In genomic region chr4:133403611-133404228, GRCm38 (mm10) we compare ENCODE assay signal across 17 mouse cellular contexts.
"Had no signal": no experiment of that assay in that cellular context is flagged by ENCODE, and none has a peak within 500 bp of the region (broad histone marks: within the 10 kb centered on the region; RNA-seq: fewer than 3 reads in every experiment).

No protein-coding gene starts in this region.

- H3K27me3 ChIP-seq: liver, embryonic 12.5 days; lung, embryonic 15.5 days; megakaryocyte, embryonic 14.5 days; midbrain, embryonic 12.5 days; neural tube, embryonic 13.5 days had no signal

- H3K36me3 ChIP-seq: lung, embryonic 15.5 days; midbrain, embryonic 12.5 days; neural tube, embryonic 13.5 days had no signal

- ATAC-seq: intestine, postnatal 0 days; liver, embryonic 12.5 days; midbrain, embryonic 16.5 days had no signal

- H3K4me2 ChIP-seq: liver, embryonic 12.5 days; lung, embryonic 15.5 days; midbrain, embryonic 12.5 days; neural tube, embryonic 13.5 days had no signal

- DNase-seq: kidney, adult 8-10 months; kidney, postnatal 25 days; layer of hippocampus, adult 9-11 months; layer of hippocampus, postnatal 36 days; lung, postnatal 14 days; retina, postnatal 1 day; thymus, adult 18-20 months; thymus, postnatal 25 days had no signal

- H3K9ac ChIP-seq: liver, embryonic 12.5 days; lung, embryonic 15.5 days; midbrain, embryonic 12.5 days; neural tube, embryonic 13.5 days had no signal

- H3K27ac ChIP-seq: liver, embryonic 12.5 days; lung, embryonic 15.5 days; macrophage; midbrain, embryonic 12.5 days; neural tube, embryonic 13.5 days; stomach, postnatal 0 days had no signal

- H3K4me3 ChIP-seq: liver, embryonic 12.5 days; lung, embryonic 15.5 days; megakaryocyte, embryonic 14.5 days; midbrain, embryonic 12.5 days; neural tube, embryonic 13.5 days had no signal

- H3K9me3 ChIP-seq: liver, embryonic 12.5 days; lung, embryonic 15.5 days; megakaryocyte, embryonic 14.5 days; midbrain, embryonic 12.5 days; neural tube, embryonic 13.5 days had no signal
